Mouse (Mus musculus) olfactory bulb, adult 2 months (tissue): Measurements from ENCODE around the gene Btbd9.

Experiments used
- CTCF ChIP-seq: fragments of 200-500 bp; IDR thresholded peaks from 2 replicates; pipeline ENCODE4 v1.5.1; 2012; ENCODE audit warnings: low read depth, mild to moderate bottlenecking, low read length, moderate library complexity; ENCODE audit not compliant: insufficient read depth
- POLR2A ChIP-seq: fragments of 200-500 bp; IDR thresholded peaks from 2 replicates; pipeline ENCODE4 v1.6.1; 2012; ENCODE audit warnings: mild to moderate bottlenecking, low read depth, low read length, moderate library complexity; ENCODE audit not compliant: insufficient read depth

GRCm38 (mm10) chr17:30454862-30455243 lies 121.4 kb downstream of the Btbd9 start:
- TF ChIP-seq POLR2A (no peak), CTCF (no peak)
